14 mouse cellular contexts compared by ENCODE assay signal in genomic region chr6:21719121-21719520, GRCm38 (mm10).
"Had no signal": no experiment of that assay in that cellular context is flagged by ENCODE, and none has a peak within 500 bp of the region (broad histone marks: within the 10 kb centered on the region; RNA-seq: fewer than 3 reads in every experiment).

No protein-coding gene starts in this region.

- ATAC-seq: liver, embryonic 12.5 days; midbrain, embryonic 16.5 days had no signal

- H3K27ac ChIP-seq: limb, embryonic 15.5 days; liver, embryonic 12.5 days; macrophage; stomach, postnatal 0 days had no signal

- H3K4me3 ChIP-seq: limb, embryonic 15.5 days; liver, embryonic 12.5 days; megakaryocyte, embryonic 14.5 days had no signal

- H3K9ac ChIP-seq: limb, embryonic 15.5 days; liver, embryonic 12.5 days; lung, embryonic 14.5 days had no signal

- H3K36me3 ChIP-seq: limb, embryonic 15.5 days; liver, embryonic 12.5 days had no signal

- H3K4me2 ChIP-seq: limb, embryonic 15.5 days; liver, embryonic 12.5 days; lung, embryonic 14.5 days; midbrain, embryonic 11.5 days had no signal

- H3K4me1 ChIP-seq: limb, embryonic 15.5 days; liver, embryonic 12.5 days; megakaryocyte, embryonic 14.5 days had no signal

- H3K9me3 ChIP-seq: limb, embryonic 15.5 days; liver, embryonic 12.5 days had no signal

- DNase-seq: kidney, postnatal 25 days; layer of hippocampus, adult 9-11 months; layer of hippocampus, postnatal 36 days; lung, embryonic 14.5 days; lung, postnatal 14 days; right cerebral cortex, postnatal 25 days; thymus, postnatal 4 days had no signal

- H3K27me3 ChIP-seq: limb, embryonic 15.5 days; liver, embryonic 12.5 days; megakaryocyte, embryonic 14.5 days had no signal
